Mouse (Mus musculus) limb, embryonic 15.5 days (tissue): Measurements from ENCODE around the gene Tsen15. TPM values are rescaled to one million over a fixed set of nuclear protein-coding genes. Genes with fewer than 3 reads are reported as not detected.
"Not testable (repeated sequence)": the region's sequence is repeated elsewhere in the genome, so short reads cannot be mapped to it uniquely, and the experiment has no call there.

Experiments used
- ATAC-seq: fragments of 200-750 bp; cut with Nextera tagmentation; 2 replicates; pipeline ENCODE4 v1.8.0; 2017; ENCODE audit warnings: low read depth, moderate TSS enrichment; ENCODE audit not compliant: insufficient number of reproducible peaks, low FRiP score, low TSS enrichment
- H3K27ac ChIP-seq: fragments of 300-500 bp; sonication (generic); 2 replicates; pipeline ENCODE4 v1.5.1; 2015; ENCODE audit warnings: moderate library complexity, mild to moderate bottlenecking, inconsistent platforms
- H3K27me3 ChIP-seq: fragments of 300-500 bp; sonication (generic); 2 replicates; pipeline ENCODE4 v1.6.1; 2015; ENCODE audit warnings: inconsistent platforms
- H3K36me3 ChIP-seq: fragments of 300-500 bp; sonication (generic); 2 replicates; pipeline ENCODE4 v1.6.1; 2015; ENCODE audit warnings: inconsistent platforms
- H3K4me1 ChIP-seq: fragments of 300-500 bp; sonication (generic); 2 replicates; pipeline ENCODE4 v1.6.1; 2015; ENCODE audit warnings: inconsistent platforms
- H3K4me2 ChIP-seq: fragments of 300-500 bp; sonication (generic); 2 replicates; pipeline ENCODE4 v1.6.1; 2015; ENCODE audit warnings: mild to moderate bottlenecking, inconsistent platforms
- H3K4me3 ChIP-seq: fragments of 300-500 bp; sonication (generic); 2 replicates; pipeline ENCODE4 v1.5.1; 2015; ENCODE audit warnings: mild to moderate bottlenecking, inconsistent platforms
- H3K9ac ChIP-seq: fragments of 300-500 bp; sonication (generic); 2 replicates; pipeline ENCODE4 v1.6.1; 2015; ENCODE audit warnings: inconsistent platforms
- H3K9me3 ChIP-seq: fragments of 300-500 bp; sonication (generic); 2 replicates; pipeline ENCODE4 v1.6.1; 2016; ENCODE audit warnings: inconsistent platforms
- WGBS: fragments of 180-500 bp; shearing (Covaris S2); methylation state at CpG from one replicate; pipeline ENCODE4 v1.1.7; 2015; 5-methylcytosine and 5-hydroxymethylcytosine counted together
- polyA plus RNA-seq: library from polyadenylated mRNA; unstranded; fragments of >200 nt; fragmentation: Nextera tagmentation; extraction: Ambion mirVana; gene quantifications from 2 replicates; pipeline ENCODE4 v1.2.1, GENCODE M21; 2015

Tsen15 gene
- polyA plus RNA-seq, 1 experiment from 2014 or later: 74.9 TPM

- no peak overlapping the region for H3K27ac ChIP-seq
- H3K4me2 ChIP-seq: no peak overlapping the region
- ATAC-seq: no peak
Measured at GRCm38 (mm10) chr1:152410657-152411056, 24.2 kb upstream of the Tsen15 start.

GRCm38 (mm10) chr1:152409356-152409755, 22.9 kb upstream of the Tsen15 start:
- 64% methylated on average over 4 of the region's 4 CpGs for WGBS
- no peak for ATAC-seq

More at GRCm38 (mm10) chr1:152410657-152411056, 24.2 kb upstream of the Tsen15 start:
- H3K4me3 ChIP-seq: no peak overlapping the region
- 0 out of 2 replicates have a peak, but pooled peaks cover 2% of the 10 kb centered on the region for H3K36me3 ChIP-seq
- H3K9ac ChIP-seq: no peak overlapping the region
- H3K9me3 ChIP-seq: no peaks in the 10 kb centered on the region; the same call in 1 of the 2 replicates
- H3K4me1 ChIP-seq: peaks cover 13% of the 10 kb centered on the region
- no peaks in the 10 kb centered on the region for H3K27me3 ChIP-seq
- 80% methylated on average over 3 of the region's 3 CpGs for WGBS

GRCm38 (mm10) chr1:152407021-152407946, 20.8 kb upstream of the Tsen15 start:
- Histone ChIP-seq H3K27ac (0 out of 2 replicates have a peak overlapping the region, but pooled peaks have one; percentile 12), H3K27me3 (no peaks in the 10 kb centered on the region), H3K9me3 (no peaks in the 10 kb centered on the region; the same call in 1 of the 2 replicates), H3K9ac (no peak overlapping the region), H3K36me3 (0 out of 2 replicates have a peak, but pooled peaks cover 1% of the 10 kb centered on the region), H3K4me1 (peaks cover 5% of the 10 kb centered on the region), H3K4me2 (0 out of 2 replicates have a peak overlapping the region, but pooled peaks have one; percentile 6), H3K4me3 (no peak overlapping the region)
- whole genome bisulfite sequencing: 32% methylated on average over 22 of the region's 22 CpGs
- ATAC-seq: no peak

More at GRCm38 (mm10) chr1:152409356-152409755, 22.9 kb upstream of the Tsen15 start:
- Histone ChIP-seq H3K4me2 (no peak overlapping the region), H3K4me3 (no peak overlapping the region), H3K27ac (no peak overlapping the region), H3K9me3 (no peaks in the 10 kb centered on the region; the same call in 1 of the 2 replicates), H3K36me3 (0 out of 2 replicates have a peak, but pooled peaks cover 2% of the 10 kb centered on the region), H3K27me3 (no peaks in the 10 kb centered on the region), H3K9ac (no peak overlapping the region), H3K4me1 (peaks cover 7% of the 10 kb centered on the region)

GRCm38 (mm10) chr1:152400556-152401540, 14.4 kb upstream of the Tsen15 start:
- H3K4me3 ChIP-seq: peak overlapping the region; percentile 66
- peak overlapping the region; percentile 94 for H3K4me2 ChIP-seq
- peaks cover 16% of the 10 kb centered on the region for H3K4me1 ChIP-seq
- WGBS: 19% methylated on average over 14 of the region's 14 CpGs
- H3K36me3 ChIP-seq: no peaks in the 10 kb centered on the region
- peak; percentile 53; the same call in 1 of the 2 replicates for ATAC-seq
- H3K27ac ChIP-seq: peak overlapping the region; percentile 75
- H3K27me3 ChIP-seq: peaks cover 5% of the 10 kb centered on the region; the same call in 1 of the 2 replicates
- no peaks in the 10 kb centered on the region for H3K9me3 ChIP-seq
- H3K9ac ChIP-seq: peak overlapping the region; percentile 62

- ATAC-seq: peak; percentile 72; the same call in 1 of the 2 replicates
- peak within 1 kb of the TSS; percentile 75 for H3K27ac ChIP-seq
Measured at GRCm38 (mm10) chr1:152399790-152400555, 13.5 kb upstream of the Tsen15 start, which contains the start of gene Colgalt2. TSS of gene Colgalt2 (plus strand) at chr1:152399830.

GRCm38 (mm10) chr1:152398708-152399107, 12.2 kb upstream of the Tsen15 start:
- peaks cover 16% of the 10 kb centered on the region for H3K4me1 ChIP-seq
- H3K9me3 ChIP-seq: no peaks in the 10 kb centered on the region

More at GRCm38 (mm10) chr1:152399790-152400555, 13.5 kb upstream of the Tsen15 start, which contains the start of gene Colgalt2:
- Histone ChIP-seq H3K4me2 (peak within 1 kb of the TSS; percentile 94), H3K36me3 (no peaks in the 10 kb centered on the region), H3K9ac (peak within 1 kb of the TSS; percentile 62), H3K27me3 (peaks cover 5% of the 10 kb centered on the region; the same call in 1 of the 2 replicates), H3K4me3 (peak within 1 kb of the TSS; percentile 66), H3K9me3 (no peaks in the 10 kb centered on the region), H3K4me1 (peaks cover 16% of the 10 kb centered on the region)
- WGBS: under 1% methylated on average over 65 of the region's 70 CpGs

GRCm38 (mm10) chr1:152394956-152395515, 8.5 kb upstream of the Tsen15 start:
- Histone ChIP-seq H3K9ac (no peak overlapping the region), H3K4me3 (no peak overlapping the region), H3K27ac (no peak overlapping the region), H3K4me2 (no peak overlapping the region), H3K9me3 (no peaks in the 10 kb centered on the region), H3K27me3 (peaks cover 5% of the 10 kb centered on the region; the same call in 1 of the 2 replicates), H3K4me1 (0 out of 2 replicates have a peak, but pooled peaks cover 4% of the 10 kb centered on the region), H3K36me3 (no peaks in the 10 kb centered on the region)
- no peak for ATAC-seq
- WGBS: 84% methylated on average over 4 of the region's 4 CpGs

More at GRCm38 (mm10) chr1:152398708-152399107, 12.2 kb upstream of the Tsen15 start:
- ATAC-seq: no peak
- H3K27me3 ChIP-seq: peaks cover 5% of the 10 kb centered on the region; the same call in 1 of the 2 replicates
- no peak overlapping the region for H3K4me2 ChIP-seq
- H3K9ac ChIP-seq: no peak overlapping the region
- WGBS: 61% methylated on average over 1 of the region's 1 CpGs
- H3K4me3 ChIP-seq: no peak overlapping the region
- no peak overlapping the region for H3K27ac ChIP-seq
- no peaks in the 10 kb centered on the region for H3K36me3 ChIP-seq

- no peaks in the 10 kb centered on the region for H3K4me1 ChIP-seq
- 88% methylated on average over 3 of the region's 3 CpGs for WGBS
- H3K36me3 ChIP-seq: no peaks in the 10 kb centered on the region
- ATAC-seq: no peak
- no peak overlapping the region for H3K4me3 ChIP-seq
- no peak overlapping the region for H3K27ac ChIP-seq
- H3K9ac ChIP-seq: no peak overlapping the region
- no peak overlapping the region for H3K4me2 ChIP-seq
- peaks cover 5% of the 10 kb centered on the region; the same call in 1 of the 2 replicates for H3K27me3 ChIP-seq
- H3K9me3 ChIP-seq: no peaks in the 10 kb centered on the region
Measured at GRCm38 (mm10) chr1:152394137-152394536, 7.6 kb upstream of the Tsen15 start.

GRCm38 (mm10) chr1:152389271-152389670, 2.8 kb upstream of the Tsen15 start:
- H3K9me3 ChIP-seq: no peaks in the 10 kb centered on the region

GRCm38 (mm10) chr1:152385693-152386092, 795 bp downstream of the Tsen15 start:
- H3K36me3 ChIP-seq: peaks cover 11% of the 10 kb centered on the region

More at GRCm38 (mm10) chr1:152389271-152389670, 2.8 kb upstream of the Tsen15 start:
- H3K9ac ChIP-seq: no peak overlapping the region
- no peak overlapping the region for H3K4me3 ChIP-seq
- no peak overlapping the region for H3K27ac ChIP-seq
- H3K27me3 ChIP-seq: no peaks in the 10 kb centered on the region
- H3K36me3 ChIP-seq: no peaks in the 10 kb centered on the region
- no peak for ATAC-seq
- 0 out of 2 replicates have a peak, but pooled peaks cover 2% of the 10 kb centered on the region for H3K4me1 ChIP-seq
- no peak overlapping the region for H3K4me2 ChIP-seq

More at GRCm38 (mm10) chr1:152385693-152386092, 795 bp downstream of the Tsen15 start:
- H3K27ac ChIP-seq, H3K27me3 ChIP-seq, ATAC-seq, H3K9me3 ChIP-seq, H3K4me1 ChIP-seq: not testable (repeated sequence)
- 21% methylated on average over 2 of the region's 4 CpGs for WGBS
- H3K4me2 ChIP-seq: peak overlapping the region; percentile 58
- H3K9ac ChIP-seq: peak overlapping the region; percentile 84
- H3K4me3 ChIP-seq: peak overlapping the region; percentile 93
